Mouse (Mus musculus) spleen, adult 2 months (tissue): ENCODE results near the gene Cwh43.

Source experiments
- CTCF ChIP-seq: fragments of 200-500 bp; IDR thresholded peaks from 2 replicates; pipeline ENCODE4 v1.5.1; 2011; ENCODE audit warnings: mild to moderate bottlenecking, inconsistent platforms; ENCODE audit not compliant: insufficient read depth, insufficient read length, insufficient replicate concordance; ENCODE audit errors: extremely low read depth
- POLR2A ChIP-seq: fragments of 200-500 bp; IDR thresholded peaks from 2 replicates; pipeline ENCODE4 v1.6.1; 2011; ENCODE audit warnings: low read depth, low read length, inconsistent platforms

DNA sequence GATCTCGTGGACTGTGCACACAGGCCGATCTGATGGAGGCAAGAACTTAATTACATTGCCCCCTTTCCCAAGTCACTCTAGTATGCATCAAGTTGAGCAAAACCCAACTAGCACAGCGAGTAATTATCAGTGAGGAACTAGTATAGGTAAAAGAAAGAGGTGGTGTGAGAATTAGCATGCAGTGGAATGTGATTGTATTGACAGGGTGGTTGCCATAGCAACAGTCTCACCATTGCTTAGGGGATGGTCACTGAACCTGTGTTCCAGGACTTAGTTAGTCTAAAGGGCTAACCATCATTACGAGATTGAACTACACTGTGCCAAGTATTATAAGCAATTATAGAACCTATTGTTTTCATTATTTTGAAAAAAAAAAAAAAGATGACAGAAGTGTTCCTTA is 80.6 kb downstream of the Cwh43 start:
- no peak for TF ChIP-seq CTCF
- TF ChIP-seq POLR2A: no peak
